Mouse (Mus musculus) G1E (cell line): ENCODE measurements around the gene Stk24. TPM values are rescaled to one million over a fixed set of nuclear protein-coding genes. Genes with fewer than 3 reads are reported as not detected.

Experiments
- ATAC-seq: 2 replicates; pipeline ENCODE4 v1.8.0; 2016; ENCODE audit warnings: mild to moderate bottlenecking; ENCODE audit not compliant: insufficient number of reproducible peaks, poor library complexity, low FRiP score, severe bottlenecking; ENCODE audit errors: extremely low read depth
- DNase-seq: peaks from one replicate; pipeline ENCODE4 v3.0.0; 2012; ENCODE audit warnings: low spot score
- H3K27me3 ChIP-seq: 2 replicates; pipeline ENCODE4 v1.6.1; 2012; ENCODE audit warnings: mild to moderate bottlenecking, low read length, inconsistent platforms; ENCODE audit not compliant: insufficient read depth
- H3K36me3 ChIP-seq: replicated peaks from 2 replicates; pipeline ENCODE3; 2012; ENCODE audit warnings: mild to moderate bottlenecking, inconsistent platforms
- H3K4me1 ChIP-seq: 2 replicates; pipeline ENCODE4 v1.6.1; 2012; ENCODE audit warnings: low read depth, low read length, inconsistent platforms, mixed read lengths; ENCODE audit not compliant: insufficient read depth
- H3K4me3 ChIP-seq: 2 replicates; pipeline ENCODE4 v1.5.1; 2012; ENCODE audit warnings: low read depth, mild to moderate bottlenecking, inconsistent platforms, low read length, moderate library complexity, mixed read lengths
- H3K9me3 ChIP-seq: replicated peaks from 2 replicates; pipeline ENCODE4 v1.6.1; 2012; ENCODE audit warnings: inconsistent platforms
- CTCF ChIP-seq: IDR thresholded peaks from 2 replicates; pipeline ENCODE4 v1.5.1; 2012; ENCODE audit warnings: low read depth, low read length, inconsistent platforms, mixed read lengths
- GATA1 ChIP-seq: IDR thresholded peaks from 2 replicates; pipeline ENCODE4 v1.6.1; 2012; ENCODE audit warnings: borderline replicate concordance, low read length, inconsistent platforms, mixed read lengths
- GATA2 ChIP-seq: IDR thresholded peaks from 2 replicates; pipeline ENCODE4 v1.6.1; 2012; ENCODE audit warnings: low read depth, low read length, inconsistent platforms, borderline replicate concordance
- POLR2AphosphoS5 ChIP-seq: IDR thresholded peaks from 2 replicates; pipeline ENCODE4 v1.6.1; 2012; ENCODE audit warnings: low read depth, low read length, inconsistent platforms; ENCODE audit not compliant: insufficient replicate concordance
- TAL1 ChIP-seq: conservative IDR thresholded peaks from 2 replicates; pipeline ENCODE4 v1.6.1; 2012; ENCODE audit warnings: low read depth, low read length, inconsistent platforms, mixed read lengths
- polyA plus RNA-seq: library from polyadenylated mRNA; stranded (reverse); fragments of >175 nt; gene quantifications from 2 replicates; pipeline ENCODE4 v1.2.3, GENCODE M21; 2012
- total RNA-seq, 2 experiments: library from RNA; stranded (forward) in 1 of 2; stranded (reverse) in 1 of 2; fragments of 200-1000 nt in 1 of 2; fragments of >200 nt in 1 of 2; fragmentation: Nextera tagmentation in 1 of 2; gene quantifications; 2 replicates each; pipeline ENCODE4 v1.2.3; 2014 to 2017

Stk24 gene
- total and polyA plus RNA-seq, 3 experiments: 90.5 to 156 (median 92.9) TPM

DNA sequence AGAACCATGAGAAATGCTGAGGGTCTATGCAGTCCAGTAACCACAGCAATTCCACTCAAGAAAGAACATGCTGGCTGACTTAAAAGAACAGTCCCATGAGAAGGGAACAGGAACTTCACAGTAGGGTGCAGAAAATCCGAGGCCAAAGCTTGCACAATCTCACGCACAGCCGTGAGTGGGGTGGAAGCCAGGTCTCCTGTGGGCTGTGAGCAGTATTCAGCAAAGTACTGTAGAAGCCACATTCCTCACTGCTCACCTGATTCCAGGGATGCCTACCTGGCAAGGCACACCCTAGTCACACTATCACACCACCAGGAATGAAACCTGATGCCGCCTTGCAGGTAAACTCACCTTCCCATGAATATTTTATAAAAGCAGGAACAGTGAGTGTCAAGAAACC is 33.2 kb downstream of the Stk24 start:
- ATAC-seq (no peak), DNase-seq (no peak)
- no peak overlapping the region for H3K4me3 ChIP-seq
- H3K27me3 ChIP-seq: no peaks in the 10 kb centered on the region
- H3K4me1 ChIP-seq: peaks cover 66% of the 10 kb centered on the region
- H3K36me3 ChIP-seq: peaks cover 81% of the 10 kb centered on the region
- TF ChIP-seq GATA2: no peak
- TF ChIP-seq GATA1: no peak
- no peak for TF ChIP-seq POLR2AphosphoS5
- no peak for TF ChIP-seq TAL1
- TF ChIP-seq CTCF: no peak
- H3K9me3 ChIP-seq: no peaks in the 10 kb centered on the region

DNA sequence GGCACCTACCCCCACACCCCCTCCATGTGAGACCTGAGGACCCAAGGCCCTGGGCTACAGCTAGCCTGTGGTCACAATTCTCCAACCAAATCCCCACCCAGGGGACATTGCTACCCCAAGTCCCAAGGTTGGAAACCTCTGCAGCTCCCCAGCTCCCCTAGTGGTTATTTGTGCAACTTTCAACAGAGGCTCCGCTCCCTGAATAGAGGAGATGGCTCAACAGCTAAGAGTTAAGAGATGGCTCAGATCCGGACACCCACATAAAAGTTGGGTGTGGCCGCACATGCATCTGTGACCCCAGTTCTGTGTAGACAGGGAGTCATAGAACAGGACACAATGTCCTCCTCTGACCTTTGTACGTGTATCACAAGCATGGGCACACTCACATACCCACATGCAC is 33.8 kb downstream of the Stk24 start:
- H3K36me3 ChIP-seq: peaks cover 82% of the 10 kb centered on the region
- no peaks in the 10 kb centered on the region for H3K9me3 ChIP-seq
- ATAC-seq: peak; percentile 54
- no peaks in the 10 kb centered on the region for H3K27me3 ChIP-seq
- peaks cover 68% of the 10 kb centered on the region for H3K4me1 ChIP-seq
- no peak overlapping the region; the same call in 1 of the 2 replicates for H3K4me3 ChIP-seq
- DNase-seq: peak; percentile 57
- TF ChIP-seq POLR2AphosphoS5 (no peak), GATA2 (no peak), GATA1 (no peak), CTCF (peak; percentile 69; the same call in 1 of the 2 replicates), TAL1 (no peak)

DNA sequence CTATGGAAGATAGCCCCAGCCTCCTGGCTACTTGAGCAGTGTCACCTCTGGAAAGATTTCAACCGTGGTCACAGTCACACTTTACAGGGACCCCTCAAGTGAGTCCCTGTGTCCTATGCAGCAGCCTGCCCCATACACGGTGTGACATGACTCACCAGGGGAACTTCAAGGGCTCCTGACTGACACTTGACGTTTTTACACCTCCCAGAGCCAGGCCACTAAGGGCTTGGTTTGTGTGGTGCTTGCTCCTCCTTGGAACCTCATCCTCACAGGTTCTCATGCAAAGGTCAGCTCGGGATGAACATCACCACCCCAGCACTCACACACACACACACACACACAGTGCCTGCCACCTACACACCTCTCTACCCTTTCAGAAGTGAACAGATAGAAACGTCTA is 34.9 kb downstream of the Stk24 start:
- no peaks in the 10 kb centered on the region for H3K9me3 ChIP-seq
- TF ChIP-seq GATA1 (no peak), POLR2AphosphoS5 (no peak), TAL1 (no peak), GATA2 (no peak), CTCF (no peak)
- peaks cover 90% of the 10 kb centered on the region for H3K36me3 ChIP-seq
- peaks cover 80% of the 10 kb centered on the region for H3K4me1 ChIP-seq
- no peak overlapping the region for H3K4me3 ChIP-seq
- no peaks in the 10 kb centered on the region for H3K27me3 ChIP-seq
- ATAC-seq (no peak), DNase-seq (no peak)

DNA sequence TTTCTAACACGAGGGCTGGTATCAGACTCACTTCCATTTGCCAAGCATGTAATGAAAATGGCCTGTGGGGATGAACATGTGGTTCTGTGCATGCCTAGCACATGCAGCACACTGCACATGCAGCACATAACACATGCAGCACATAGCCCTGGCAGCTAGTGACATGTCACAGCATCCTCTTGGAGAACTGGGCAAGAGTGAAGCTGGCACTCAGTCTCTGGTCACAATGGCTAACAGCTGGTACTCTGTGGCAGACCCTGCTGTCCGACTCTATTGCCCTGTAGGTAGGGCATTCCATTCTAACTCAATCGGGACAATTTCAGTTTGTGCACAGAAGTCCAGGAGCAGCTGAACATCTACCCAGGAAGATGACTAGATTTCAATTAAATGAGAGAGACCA is 36.9 kb downstream of the Stk24 start:
- TF ChIP-seq POLR2AphosphoS5: no peak
- TF ChIP-seq GATA1: no peak
- no peak for TF ChIP-seq TAL1
- TF ChIP-seq GATA2: no peak
- no peak for TF ChIP-seq CTCF
- peaks cover 89% of the 10 kb centered on the region for H3K36me3 ChIP-seq
- H3K27me3 ChIP-seq: no peaks in the 10 kb centered on the region
- H3K4me1 ChIP-seq: peaks cover 67% of the 10 kb centered on the region
- DNase-seq (no peak), ATAC-seq (no peak)
- H3K9me3 ChIP-seq: no peaks in the 10 kb centered on the region
- H3K4me3 ChIP-seq: no peak overlapping the region

DNA sequence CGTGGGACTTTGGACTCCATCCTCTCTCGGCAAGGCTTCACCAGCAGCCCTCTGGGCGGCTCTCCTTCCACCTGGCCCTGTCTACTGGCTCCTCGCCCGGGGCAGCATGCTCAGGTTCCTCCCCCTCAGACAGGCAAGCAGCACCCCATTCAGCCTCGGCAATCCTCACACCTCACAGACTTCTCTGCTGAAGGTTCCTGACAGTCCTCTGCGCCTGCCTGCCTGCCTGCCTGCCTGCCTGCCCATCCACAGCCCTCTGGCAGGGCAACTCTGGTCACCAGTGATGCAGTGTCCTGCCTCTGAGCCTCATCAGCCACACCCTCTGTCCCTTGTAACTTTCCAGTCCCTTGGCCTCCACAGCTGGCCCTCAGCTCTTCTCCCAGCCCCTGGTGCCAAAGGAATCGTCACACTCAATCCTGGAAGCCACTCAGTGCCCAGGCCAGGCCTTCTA is 39.8 kb downstream of the Stk24 start:
- Histone ChIP-seq H3K9me3 (no peaks in the 10 kb centered on the region), H3K36me3 (peaks cover 93% of the 10 kb centered on the region), H3K27me3 (no peaks in the 10 kb centered on the region), H3K4me3 (no peak overlapping the region), H3K4me1 (peaks cover 38% of the 10 kb centered on the region)
- no peak for ATAC-seq
- TF ChIP-seq GATA1 (no peak), TAL1 (no peak), CTCF (no peak), GATA2 (no peak), POLR2AphosphoS5 (no peak)
- DNase-seq: no peak

DNA sequence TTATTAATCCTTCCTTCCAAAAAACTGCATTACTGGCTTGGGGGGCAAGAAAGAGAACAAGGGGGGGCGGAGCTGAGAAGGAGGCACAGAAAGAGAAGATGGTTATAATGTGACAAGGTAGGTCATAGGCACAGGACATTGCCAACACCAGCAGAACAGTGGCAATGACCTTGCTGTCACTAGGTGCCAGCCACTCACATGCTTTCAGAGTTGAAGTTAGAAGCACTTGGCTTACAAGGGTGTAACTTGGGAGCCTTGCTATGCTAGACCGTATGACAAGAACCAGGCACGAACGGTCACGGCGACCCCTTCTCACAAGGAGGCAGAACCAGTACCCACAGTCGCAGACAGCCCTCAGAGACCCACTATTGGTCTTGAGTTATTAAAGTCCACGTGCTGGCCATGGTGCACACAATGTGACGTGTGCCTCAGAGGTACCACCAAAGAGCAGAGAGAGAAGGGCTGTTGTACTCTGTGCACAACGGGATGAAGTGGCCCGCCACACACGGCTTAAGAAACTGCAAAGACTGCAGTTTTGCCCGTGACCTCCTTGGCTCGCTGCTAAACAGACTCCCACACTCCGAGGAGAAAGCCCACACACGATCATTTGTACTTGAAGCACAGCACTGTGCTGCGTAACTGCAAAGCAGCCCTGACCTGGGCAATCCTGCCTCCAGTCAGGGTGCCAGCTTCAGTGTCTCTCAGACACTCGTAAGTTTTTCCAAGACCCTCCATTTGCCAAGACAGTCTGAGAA is 40.8 kb downstream of the Stk24 start:
- H3K36me3 ChIP-seq: peaks cover 97% of the 10 kb centered on the region
- TF ChIP-seq GATA2 (no peak), GATA1 (no peak), CTCF (no peak), POLR2AphosphoS5 (no peak), TAL1 (no peak)
- DNase-seq (no peak), ATAC-seq (no peak)
- H3K4me3 ChIP-seq: no peak overlapping the region
- H3K9me3 ChIP-seq: no peaks in the 10 kb centered on the region
- H3K27me3 ChIP-seq: no peaks in the 10 kb centered on the region
- H3K4me1 ChIP-seq: peaks cover 34% of the 10 kb centered on the region

DNA sequence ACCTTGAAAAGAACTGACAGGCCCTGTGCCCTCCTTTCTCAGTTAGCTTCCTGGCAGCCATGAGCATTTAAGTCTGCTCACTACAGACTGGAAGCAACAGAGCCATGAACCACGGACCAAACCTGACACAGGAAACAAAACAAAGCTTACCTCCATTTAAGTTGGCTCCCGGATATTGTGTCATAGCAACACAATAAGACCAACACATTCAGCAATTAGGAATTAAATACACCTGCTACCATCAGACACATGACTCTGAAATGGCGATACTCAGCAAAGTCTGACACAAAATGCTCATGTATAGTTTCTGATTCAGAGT is 49.8 kb downstream of the Stk24 start:
- no peak for ATAC-seq
- Histone ChIP-seq H3K27me3 (no peaks in the 10 kb centered on the region), H3K36me3 (peaks cover 85% of the 10 kb centered on the region), H3K9me3 (no peaks in the 10 kb centered on the region), H3K4me1 (peaks cover 13% of the 10 kb centered on the region), H3K4me3 (no peak overlapping the region)
- TF ChIP-seq TAL1 (no peak), POLR2AphosphoS5 (no peak), GATA2 (no peak), CTCF (no peak), GATA1 (no peak)
- DNase-seq: no peak
